Mouse (Mus musculus): ENCODE data around the gene Btbd35f6. TPM values are rescaled to one million over a fixed set of nuclear protein-coding genes. Genes with fewer than 3 reads are reported as not detected.
"Not testable (repeated sequence)": the region's sequence is repeated elsewhere in the genome, so short reads cannot be mapped to it uniquely, and the experiment has no call there.

Gene Btbd35f6
- polyA plus RNA-seq (2014; fragmentation: Nextera tagmentation; extraction: Ambion mirVana): not detected in 2 replicates

DNA sequence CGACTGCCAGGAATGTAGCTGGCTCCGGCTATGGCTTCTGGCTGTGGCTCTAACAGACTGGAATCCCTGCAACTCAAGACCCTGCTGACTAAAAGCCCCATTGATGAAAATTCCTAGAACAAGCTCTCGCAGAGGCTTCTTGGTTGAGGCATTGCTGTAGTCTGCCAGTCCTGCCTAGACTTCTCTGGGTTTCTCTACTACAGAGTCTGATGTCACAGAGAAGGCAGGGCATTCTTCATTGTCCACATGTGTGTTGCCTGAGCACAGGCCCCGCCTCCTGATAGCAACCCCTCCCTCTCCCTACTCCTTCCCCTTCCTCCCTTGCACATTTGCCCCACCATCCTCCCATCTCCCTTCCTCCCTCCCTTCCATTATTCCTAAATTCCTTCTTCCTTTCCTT, at the start of gene Btbd35f6:
TSS of gene Btbd35f6 (minus strand) at position 101 of the 400 bp plus-strand sequence.
- H3K4me3 ChIP-seq (ENCODE audit: low read depth, low read length); H3K36me3 ChIP-seq (ENCODE audit: control insufficient read depth, insufficient read depth, low read length); H3K9ac ChIP-seq (ENCODE audit: low read depth, low read length); H3K4me1 ChIP-seq (replicated peaks; ENCODE audit: control insufficient read depth, insufficient read depth, low read length); H3K27ac ChIP-seq (ENCODE audit: low read depth, low read length); H3K4me2 ChIP-seq (replicated peaks; ENCODE audit: low read depth, low read length); H3K9me3 ChIP-seq (ENCODE audit: control insufficient read depth, low read length); H3K27me3 ChIP-seq (ENCODE audit: control insufficient read depth, insufficient read depth, low read length); ATAC-seq (ENCODE audit: low FRiP score); DNase-seq (ENCODE audit: low spot score): not testable (repeated sequence)
- WGBS: 40% methylated on average over 1 of the region's 4 CpGs

DNA sequence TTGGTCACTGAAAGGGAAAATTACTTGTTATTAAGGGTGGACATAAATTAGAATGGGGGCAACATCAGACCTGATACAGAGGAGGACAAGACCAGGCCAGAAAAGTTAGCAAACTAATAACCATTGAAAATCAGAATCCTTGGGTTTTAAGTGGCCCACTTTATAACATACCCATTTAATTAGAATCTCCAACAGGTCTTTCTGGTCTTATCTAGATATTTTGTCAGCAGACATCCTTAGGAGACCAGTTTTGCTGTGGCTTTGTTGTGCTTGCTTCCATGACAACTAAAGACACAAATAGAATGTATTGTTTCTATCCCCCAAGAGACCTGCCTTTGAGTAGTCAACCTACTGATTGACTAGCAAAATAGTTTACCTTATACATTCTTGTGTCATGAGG, 30.4 kb upstream of the Btbd35f6 start, which contains the start of gene Gm21870:
TSS of gene Gm21870 (minus strand) at position 101 of the 400 bp plus-strand sequence.
- H3K27me3 ChIP-seq (ENCODE audit: control insufficient read depth, insufficient read depth, low read length); H3K4me2 ChIP-seq (replicated peaks; ENCODE audit: low read depth, low read length); ATAC-seq (ENCODE audit: low FRiP score); H3K27ac ChIP-seq (ENCODE audit: low read depth, low read length); DNase-seq (ENCODE audit: low spot score); H3K9ac ChIP-seq (ENCODE audit: low read depth, low read length); H3K9me3 ChIP-seq (ENCODE audit: control insufficient read depth, low read length); H3K4me1 ChIP-seq (replicated peaks; ENCODE audit: control insufficient read depth, insufficient read depth, low read length); H3K36me3 ChIP-seq (ENCODE audit: control insufficient read depth, insufficient read depth, low read length); H3K4me3 ChIP-seq (ENCODE audit: low read depth, low read length): not testable (repeated sequence)

- H3K4me2 ChIP-seq (replicated peaks; ENCODE audit: low read depth, low read length); H3K27me3 ChIP-seq (ENCODE audit: control insufficient read depth, insufficient read depth, low read length); ATAC-seq (ENCODE audit: low FRiP score); H3K27ac ChIP-seq (ENCODE audit: low read depth, low read length); H3K4me3 ChIP-seq (ENCODE audit: low read depth, low read length); H3K36me3 ChIP-seq (ENCODE audit: control insufficient read depth, insufficient read depth, low read length); H3K9ac ChIP-seq (ENCODE audit: low read depth, low read length); H3K9me3 ChIP-seq (ENCODE audit: control insufficient read depth, low read length); H3K4me1 ChIP-seq (replicated peaks; ENCODE audit: control insufficient read depth, insufficient read depth, low read length); DNase-seq (ENCODE audit: low spot score): not testable (repeated sequence)
- WGBS: no CpG with 5 or more reads among the region's 1 CpGs
These were observed 26.1 kb downstream of the Btbd35f6 start for GRCm38 (mm10) chrX:33930216-33930615.

DNA sequence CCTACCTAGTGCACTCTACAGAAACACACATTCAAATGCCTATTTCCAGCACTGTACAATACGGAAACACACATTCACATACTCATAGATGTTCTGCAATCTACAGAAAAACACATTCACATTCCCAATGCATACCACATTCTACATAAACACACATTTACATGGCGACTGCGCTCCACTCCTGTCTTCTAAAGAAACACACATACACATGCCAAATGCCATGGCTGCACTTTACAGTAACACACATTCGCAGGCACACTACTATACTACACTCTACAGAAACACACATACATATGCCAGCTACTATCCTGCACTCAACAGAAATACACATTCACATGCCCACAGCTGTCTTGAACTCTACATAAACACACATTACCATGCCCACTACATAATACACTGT, 28.1 kb downstream of the Btbd35f6 start:
- not testable (repeated sequence) for H3K4me3 ChIP-seq (ENCODE audit: low read depth, low read length); H3K36me3 ChIP-seq (ENCODE audit: control insufficient read depth, insufficient read depth, low read length); H3K9ac ChIP-seq (ENCODE audit: low read depth, low read length); H3K4me1 ChIP-seq (replicated peaks; ENCODE audit: control insufficient read depth, insufficient read depth, low read length); H3K4me2 ChIP-seq (replicated peaks; ENCODE audit: low read depth, low read length); ATAC-seq (ENCODE audit: low FRiP score); DNase-seq (ENCODE audit: low spot score); H3K9me3 ChIP-seq (ENCODE audit: control insufficient read depth, low read length); H3K27me3 ChIP-seq (ENCODE audit: control insufficient read depth, insufficient read depth, low read length); H3K27ac ChIP-seq (ENCODE audit: low read depth, low read length)
- WGBS: 86% methylated on average over 4 of the region's 4 CpGs

- not testable (repeated sequence) for H3K9me3 ChIP-seq (ENCODE audit: control insufficient read depth, low read length); H3K9ac ChIP-seq (ENCODE audit: low read depth, low read length); H3K27me3 ChIP-seq (ENCODE audit: control insufficient read depth, insufficient read depth, low read length); H3K4me1 ChIP-seq (replicated peaks; ENCODE audit: control insufficient read depth, insufficient read depth, low read length); H3K36me3 ChIP-seq (ENCODE audit: control insufficient read depth, insufficient read depth, low read length); ATAC-seq (ENCODE audit: low FRiP score); H3K4me3 ChIP-seq (ENCODE audit: low read depth, low read length); DNase-seq (ENCODE audit: low spot score); H3K4me2 ChIP-seq (replicated peaks; ENCODE audit: low read depth, low read length); H3K27ac ChIP-seq (ENCODE audit: low read depth, low read length)
- no CpG with 5 or more reads among the region's 1 CpGs for WGBS
These were observed 30.0 kb downstream of the Btbd35f6 start for GRCm38 (mm10) chrX:33926344-33926743.

DNA sequence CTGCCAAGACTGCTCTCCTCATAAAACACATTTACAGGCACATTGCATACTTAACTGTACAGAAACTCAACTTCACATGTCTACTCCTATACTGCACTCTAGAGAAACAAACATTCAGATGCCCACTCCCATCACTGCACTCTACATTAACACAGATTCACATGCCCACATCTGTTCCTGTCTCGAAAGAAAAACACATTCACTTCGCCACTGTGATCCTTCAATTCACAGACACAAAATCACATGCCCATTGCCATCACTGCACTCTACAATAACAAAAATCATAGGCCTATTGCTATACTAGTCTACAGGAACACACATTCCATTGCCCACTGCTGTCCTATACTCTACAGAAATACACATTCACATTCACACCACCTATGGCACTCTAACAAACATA, 30.9 kb downstream of the Btbd35f6 start:
- not testable (repeated sequence) for H3K27me3 ChIP-seq (ENCODE audit: control insufficient read depth, insufficient read depth, low read length); H3K4me2 ChIP-seq (replicated peaks; ENCODE audit: low read depth, low read length); ATAC-seq (ENCODE audit: low FRiP score); H3K4me3 ChIP-seq (ENCODE audit: low read depth, low read length); H3K9me3 ChIP-seq (ENCODE audit: control insufficient read depth, low read length); H3K9ac ChIP-seq (ENCODE audit: low read depth, low read length); H3K4me1 ChIP-seq (replicated peaks; ENCODE audit: control insufficient read depth, insufficient read depth, low read length); H3K36me3 ChIP-seq (ENCODE audit: control insufficient read depth, insufficient read depth, low read length); DNase-seq (ENCODE audit: low spot score); H3K27ac ChIP-seq (ENCODE audit: low read depth, low read length)
- 86% methylated on average over 2 of the region's 2 CpGs for WGBS

Other genes with a start within 250 kb of the Btbd35f6 start
- gene Gm21870, start 30.3 kb upstream of the Btbd35f6 start, polyA plus RNA-seq (2014; fragmentation: Nextera tagmentation; extraction: Ambion mirVana): not detected in 2 replicates
- not detected in 2 replicates for gene Btbd35f9, start 205.0 kb upstream of the Btbd35f6 start, polyA plus RNA-seq (2014; fragmentation: Nextera tagmentation; extraction: Ambion mirVana)